Mouse (Mus musculus) cerebellum, adult 8-10 months (tissue): ENCODE data around the gene Olfr322.
A peak's percentile ranks its signal among the peaks of the same experiment; 100 is the strongest.
"Not testable (repeated sequence)": the region's sequence is repeated elsewhere in the genome, so short reads cannot be mapped to it uniquely, and the experiment has no call there.

Experiments
- DNase-seq: peaks from one replicate; pipeline ENCODE4 v3.0.0; 2022

Olfr322 gene

DNA sequence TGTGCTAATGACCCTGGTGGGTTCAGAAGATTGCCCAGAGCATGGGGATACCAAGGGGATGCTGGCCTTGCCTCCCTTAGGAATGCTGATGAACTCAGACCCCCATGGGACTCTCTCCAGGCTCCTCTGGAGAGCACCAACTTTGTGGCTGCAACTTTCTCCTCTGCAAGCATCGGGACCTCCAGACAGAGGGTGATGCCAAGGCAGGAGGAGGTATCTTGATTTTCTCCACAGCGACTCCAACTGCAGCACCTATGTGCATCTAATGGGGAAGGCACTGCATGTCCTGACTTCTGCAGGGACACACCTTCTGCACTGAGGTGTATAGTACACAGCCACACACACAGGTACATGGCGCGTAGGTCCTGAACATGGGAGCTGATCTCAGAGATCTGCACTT is at the start of gene Olfr322:
Gene Olfr322 (plus strand): TSS at position 187 of the 400 bp plus-strand sequence.
- DNase-seq = no peak

GRCm38 (mm10) chr11:58613359-58613758 is 45.2 kb upstream of the Olfr322 start:
- no peak for DNase-seq

DNA sequence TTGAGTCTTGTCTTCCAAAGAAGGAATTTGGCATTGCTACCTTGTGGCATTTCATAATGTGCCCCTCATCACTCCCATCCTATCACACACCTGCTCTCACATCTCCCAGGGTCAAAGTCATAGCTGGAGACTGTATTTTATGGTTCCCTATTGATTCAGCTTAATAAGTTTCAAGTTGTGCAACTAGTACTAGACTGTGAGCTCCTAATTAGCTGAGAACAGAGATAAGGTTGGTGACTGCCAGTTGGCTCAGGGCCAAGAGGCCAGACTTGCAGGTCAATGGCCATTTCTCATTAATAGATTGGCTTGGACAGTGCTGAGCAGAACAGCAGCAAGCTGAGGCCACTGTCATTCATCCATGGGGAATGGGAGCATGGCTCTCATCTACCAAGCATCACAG is 44.1 kb upstream of the Olfr322 start:
- DNase-seq = no peak

DNA sequence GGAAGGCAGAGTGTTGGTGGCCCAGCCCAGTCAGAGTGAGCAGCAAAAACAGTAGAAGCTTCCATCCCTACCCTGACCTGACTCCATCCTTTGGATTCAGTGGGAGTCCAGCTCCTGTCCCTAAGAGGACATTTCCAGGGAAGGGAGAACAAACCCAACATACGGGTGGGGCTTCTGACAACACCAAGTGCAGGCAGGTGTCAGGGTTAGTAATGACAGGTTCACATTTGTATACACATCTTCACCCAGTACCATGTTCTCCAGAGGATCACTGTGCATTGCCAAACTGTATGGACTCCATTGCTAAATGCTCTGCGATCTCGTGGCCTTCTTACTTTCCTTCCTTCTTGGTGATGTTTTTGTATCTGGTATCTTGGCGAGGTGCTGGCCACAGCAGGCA is 42.6 kb upstream of the Olfr322 start, which contains the start of gene 2210407C18Rik:
Gene 2210407C18Rik (minus strand): TSS at position 101 of the 400 bp plus-strand sequence.
- no peak for DNase-seq

GRCm38 (mm10) chr11:58618369-58618768 is 40.2 kb upstream of the Olfr322 start:
- DNase-seq = no peak

DNA sequence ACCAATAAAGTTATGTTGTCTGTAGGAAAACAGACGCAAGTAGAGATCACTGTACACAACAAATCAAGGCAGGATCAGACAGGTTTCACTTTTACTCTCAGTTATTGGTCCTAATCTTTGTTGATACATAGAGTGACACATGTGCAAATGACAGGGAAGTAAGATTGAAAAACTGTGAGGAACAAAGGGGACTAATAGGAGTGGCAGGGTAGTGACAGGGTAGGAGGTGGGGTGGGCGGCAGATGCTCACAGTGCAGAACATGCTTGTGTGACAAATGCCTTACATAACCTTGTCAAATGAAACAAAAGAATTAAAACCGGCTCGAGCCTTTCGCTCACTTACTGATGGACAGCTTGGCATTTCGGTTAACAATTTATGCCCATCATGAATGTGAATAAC is 39.8 kb upstream of the Olfr322 start:
- no peak for DNase-seq

GRCm38 (mm10) chr11:58626146-58626545 is 32.4 kb upstream of the Olfr322 start:
- no peak for DNase-seq

DNA sequence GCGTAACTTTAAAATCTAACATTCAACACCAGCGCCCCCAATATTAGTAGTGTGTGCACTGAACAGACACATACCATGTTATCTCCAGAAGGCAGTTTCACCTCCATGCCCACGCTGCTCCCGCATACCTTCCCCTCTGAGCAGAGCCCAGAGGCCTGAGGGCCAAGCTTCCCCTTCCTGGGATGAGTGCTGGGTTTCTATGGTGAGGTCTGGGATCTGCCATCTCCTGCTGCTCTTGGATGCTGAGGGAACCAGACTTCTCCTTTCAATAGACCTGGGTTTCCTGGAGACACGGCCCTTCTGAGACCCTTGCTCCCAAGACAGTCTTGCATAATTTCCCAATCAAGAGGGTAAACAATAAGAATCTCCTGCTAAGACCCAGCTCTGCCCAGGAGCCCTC is 28.2 kb upstream of the Olfr322 start, which contains the start of gene Olfr323:
Gene Olfr323 (minus strand): TSS at position 101 of the 400 bp plus-strand sequence.
- DNase-seq = no peak

- no peak for DNase-seq
Measured at GRCm38 (mm10) chr11:58634878-58635277, 23.7 kb upstream of the Olfr322 start.

DNA sequence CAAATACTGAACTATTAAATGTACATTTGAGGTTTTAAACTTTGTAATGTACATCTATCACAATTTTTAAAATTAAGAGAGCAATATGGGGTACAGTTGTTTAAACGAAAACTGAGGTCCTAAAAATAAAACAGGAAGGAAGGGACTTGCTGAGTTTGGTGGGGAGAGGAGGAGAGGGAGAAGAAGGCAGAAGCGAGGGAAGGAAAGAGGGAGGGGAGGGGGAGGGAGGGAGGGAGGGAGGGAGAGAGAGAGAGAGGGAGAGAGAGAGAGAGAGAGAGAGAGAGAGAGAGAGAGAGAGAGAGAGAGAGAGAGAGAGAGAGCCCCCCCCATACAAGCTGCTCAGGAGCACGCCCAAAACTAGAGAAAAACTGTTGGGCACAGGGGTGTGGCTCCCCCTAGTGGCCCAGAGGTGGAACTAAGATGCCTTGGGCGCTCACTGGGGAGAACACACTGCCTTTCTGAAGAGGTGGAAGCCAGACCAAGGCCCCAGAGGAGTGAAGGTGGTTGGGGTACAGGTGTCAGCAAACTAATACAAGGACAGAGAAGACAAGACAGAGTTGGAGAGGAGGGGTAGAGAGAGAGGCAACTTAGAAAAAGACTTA is 22.1 kb upstream of the Olfr322 start:
- peak; percentile 5 for DNase-seq

DNA sequence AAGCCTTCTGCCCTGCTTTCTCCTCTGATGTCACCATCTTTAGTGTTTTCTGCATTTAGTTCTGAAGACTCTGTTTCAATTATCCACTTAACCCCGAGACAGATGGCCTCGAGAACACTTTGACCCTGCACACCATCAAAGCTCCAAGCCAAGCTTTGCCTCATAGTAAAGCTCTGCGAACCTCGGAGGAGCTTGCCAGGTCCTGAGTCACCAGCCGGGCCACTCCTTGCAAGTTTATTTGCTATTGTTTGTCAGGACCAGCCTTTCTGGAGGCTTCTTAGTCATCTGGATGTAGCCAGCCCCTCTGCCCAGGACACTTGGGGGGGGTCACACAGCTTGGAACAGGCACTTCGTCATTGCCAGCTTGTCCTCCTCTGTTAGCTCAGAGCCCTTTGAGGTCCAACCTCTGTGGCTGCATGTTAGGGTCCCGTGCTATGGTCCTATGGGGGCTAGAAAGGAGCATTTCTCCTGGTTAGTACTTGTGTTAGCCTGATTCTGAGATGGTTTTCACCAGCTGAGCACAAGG is 20.3 kb upstream of the Olfr322 start:
- DNase-seq = no peak

- DNase-seq = peak; percentile 0
Measured at GRCm38 (mm10) chr11:58640272-58640867, 18.2 kb upstream of the Olfr322 start, which contains the start of gene Trim58. Trim58 (plus strand) TSS chr11:58640465.

- DNase-seq = no peak
Measured at GRCm38 (mm10) chr11:58641057-58641456, 17.5 kb upstream of the Olfr322 start.

DNA sequence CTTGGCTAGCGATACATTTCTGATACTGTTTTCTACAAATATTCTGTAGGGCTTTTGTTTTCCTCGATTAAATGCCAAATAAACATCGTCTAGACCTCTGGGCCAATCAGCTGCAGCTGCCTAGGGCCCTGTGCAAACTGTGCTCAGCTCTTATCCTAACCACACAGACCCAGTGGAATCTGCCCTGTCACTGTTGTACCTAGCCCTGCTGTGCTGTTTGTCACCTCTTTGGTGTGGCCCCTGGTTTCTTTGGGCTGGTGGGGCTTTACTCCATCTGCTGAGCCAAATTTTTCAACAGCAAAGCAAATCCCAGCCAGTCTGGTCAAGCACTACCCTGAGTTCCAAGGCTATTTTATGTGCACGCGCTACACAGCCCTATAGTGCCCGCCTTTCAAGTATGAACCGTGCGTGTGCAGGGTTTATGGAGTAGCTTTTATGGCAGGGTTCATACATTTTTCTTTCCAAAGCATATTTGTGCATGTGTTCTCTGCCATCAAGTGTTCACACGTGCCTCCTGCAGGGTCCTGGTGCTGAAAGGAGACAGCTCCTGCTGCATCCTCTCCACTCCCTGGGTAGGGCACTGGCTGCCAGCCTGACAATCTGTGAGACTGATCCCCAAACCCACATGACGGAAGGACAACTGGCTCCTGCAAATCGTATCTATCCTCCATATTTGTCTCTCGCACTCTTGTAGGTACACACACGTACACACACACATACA is 16.8 kb upstream of the Olfr322 start:
- no peak for DNase-seq

DNA sequence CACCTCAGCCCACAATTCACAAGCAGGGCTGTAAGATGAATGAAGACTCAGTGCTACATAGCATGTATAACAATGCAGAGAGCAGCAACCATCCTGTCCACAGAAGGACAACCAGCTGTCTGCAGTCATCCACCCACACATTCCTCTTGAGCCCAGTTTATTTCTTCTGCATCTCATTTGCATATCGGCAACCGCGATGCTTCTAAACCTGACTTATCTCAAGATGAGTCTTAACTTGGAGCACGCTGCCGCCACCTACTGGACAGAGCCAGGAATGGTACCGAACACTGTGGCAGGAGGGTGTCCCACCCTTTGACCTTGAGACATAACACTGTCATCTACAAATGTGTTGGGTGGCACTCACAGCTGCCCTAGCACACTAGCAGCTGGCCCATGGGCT is 15.2 kb upstream of the Olfr322 start:
- peak; percentile 2 for DNase-seq

DNA sequence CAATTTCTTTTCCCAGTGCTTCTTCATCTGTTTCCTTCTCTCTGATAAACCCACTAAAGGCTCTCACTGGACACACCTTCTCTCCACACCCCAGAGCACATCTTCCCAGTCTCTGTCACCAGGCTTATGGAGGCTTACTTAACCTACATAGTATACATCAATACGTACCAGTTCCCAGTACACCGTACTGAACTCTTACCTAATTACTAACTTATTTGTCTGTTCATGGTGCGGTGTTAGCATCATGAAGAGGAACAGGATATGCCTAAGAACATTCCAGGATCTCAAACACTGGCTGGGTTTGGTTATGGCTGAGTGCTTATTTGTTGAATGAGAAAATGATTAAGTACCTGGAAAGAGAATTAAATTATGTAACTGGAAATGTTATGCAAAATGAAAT is 3.4 kb upstream of the Olfr322 start:
- no peak for DNase-seq

DNA sequence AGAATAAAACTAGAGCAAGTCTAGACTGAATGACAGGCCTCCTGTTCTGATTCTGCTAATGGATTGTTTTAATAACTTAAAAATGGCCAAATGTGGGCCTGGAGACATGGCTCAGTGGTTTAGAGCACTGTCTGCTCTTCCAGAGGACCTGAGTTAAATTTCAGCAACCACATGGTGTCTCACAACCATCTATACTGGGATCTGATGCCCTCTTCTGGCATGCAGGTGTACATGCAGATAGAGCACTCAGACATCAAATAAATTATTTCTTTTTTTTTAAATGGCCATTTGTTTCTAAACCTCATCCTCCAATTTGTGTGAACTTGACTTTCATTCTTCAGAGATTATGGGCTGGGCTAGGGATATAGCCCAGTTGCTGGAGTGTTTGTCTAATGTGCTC is 10.7 kb downstream of the Olfr322 start:
- no peak for DNase-seq

DNA sequence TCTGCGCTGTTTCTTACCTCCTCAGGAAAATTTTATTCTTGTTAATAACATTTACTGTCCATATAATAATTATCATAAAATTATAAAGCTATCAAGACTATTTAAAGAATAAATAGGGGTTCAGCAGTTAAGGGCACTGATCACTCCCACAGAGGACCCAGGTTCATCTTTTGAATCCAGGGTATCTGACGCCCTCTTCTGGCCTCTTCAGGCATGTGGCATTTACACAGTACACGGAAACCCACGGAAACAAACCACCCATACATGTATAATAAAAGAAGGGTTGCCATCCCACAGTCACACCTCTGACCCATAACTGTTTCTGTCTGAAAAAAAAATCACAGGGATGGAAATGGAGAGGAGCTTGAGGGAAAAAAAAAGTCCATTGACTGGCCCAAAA is 13.2 kb downstream of the Olfr322 start:
- no peak for DNase-seq

GRCm38 (mm10) chr11:58680799-58681198 is 22.2 kb downstream of the Olfr322 start, which contains the start of gene Olfr320:
Olfr320 (plus strand) TSS chr11:58681099.
- no peak for DNase-seq

DNA sequence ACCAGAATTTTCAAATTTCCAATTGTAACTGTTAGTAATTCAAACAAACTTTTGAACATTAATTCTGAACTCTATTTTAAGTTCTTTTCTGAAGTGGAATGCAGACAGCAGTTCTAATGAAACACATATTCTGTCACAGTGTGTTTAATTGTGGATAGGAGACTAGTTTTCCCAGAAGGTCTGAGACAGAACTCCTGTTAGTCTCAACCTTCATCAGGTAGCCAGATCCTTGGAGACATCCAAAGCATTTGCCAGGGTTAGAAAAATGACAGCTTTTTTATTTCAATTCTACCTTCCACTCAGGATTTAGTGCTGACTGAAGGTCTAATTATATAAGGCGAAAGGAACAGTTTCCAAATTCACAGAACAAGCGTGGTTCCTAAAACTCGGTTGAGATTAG is 40.3 kb downstream of the Olfr322 start, which contains the start of gene Olfr319:
Gene Olfr319 (plus strand): TSS at position 301 of the 400 bp plus-strand sequence.
- no peak for DNase-seq

GRCm38 (mm10) chr11:58709086-58709485 is 50.5 kb downstream of the Olfr322 start:
- no peak for DNase-seq

DNA sequence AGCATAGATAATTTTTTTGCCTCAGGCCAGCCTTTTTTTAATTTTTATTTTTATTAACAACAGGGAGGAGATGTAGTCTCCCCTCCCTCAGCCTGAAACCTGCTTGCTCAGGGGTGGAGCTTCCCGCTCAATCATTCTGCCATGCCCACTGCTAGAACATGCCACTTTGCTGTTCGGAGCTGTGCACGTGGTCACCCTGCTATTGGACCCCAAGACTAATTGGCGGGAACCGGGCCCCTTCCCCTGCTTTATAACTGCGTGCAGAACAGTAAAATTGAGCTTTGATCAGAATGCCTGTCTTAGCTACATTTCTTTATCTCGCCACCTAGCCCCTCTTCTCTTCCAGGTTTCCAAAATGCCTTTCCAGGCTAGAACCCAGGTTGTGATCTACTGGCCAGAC is 59.1 kb downstream of the Olfr322 start:
- DNase-seq = not testable (repeated sequence)
